Mouse (Mus musculus) telencephalon, adult 2 months (tissue): ENCODE data around the gene Lyl1.
A peak's percentile ranks its signal among the peaks of the same experiment; 100 is the strongest.

Source experiments
- DNase-seq: peaks from one replicate; pipeline ENCODE4 v3.0.0-alpha.2; 2011; ENCODE audit warnings: low read depth, low spot score

Gene Lyl1

DNA sequence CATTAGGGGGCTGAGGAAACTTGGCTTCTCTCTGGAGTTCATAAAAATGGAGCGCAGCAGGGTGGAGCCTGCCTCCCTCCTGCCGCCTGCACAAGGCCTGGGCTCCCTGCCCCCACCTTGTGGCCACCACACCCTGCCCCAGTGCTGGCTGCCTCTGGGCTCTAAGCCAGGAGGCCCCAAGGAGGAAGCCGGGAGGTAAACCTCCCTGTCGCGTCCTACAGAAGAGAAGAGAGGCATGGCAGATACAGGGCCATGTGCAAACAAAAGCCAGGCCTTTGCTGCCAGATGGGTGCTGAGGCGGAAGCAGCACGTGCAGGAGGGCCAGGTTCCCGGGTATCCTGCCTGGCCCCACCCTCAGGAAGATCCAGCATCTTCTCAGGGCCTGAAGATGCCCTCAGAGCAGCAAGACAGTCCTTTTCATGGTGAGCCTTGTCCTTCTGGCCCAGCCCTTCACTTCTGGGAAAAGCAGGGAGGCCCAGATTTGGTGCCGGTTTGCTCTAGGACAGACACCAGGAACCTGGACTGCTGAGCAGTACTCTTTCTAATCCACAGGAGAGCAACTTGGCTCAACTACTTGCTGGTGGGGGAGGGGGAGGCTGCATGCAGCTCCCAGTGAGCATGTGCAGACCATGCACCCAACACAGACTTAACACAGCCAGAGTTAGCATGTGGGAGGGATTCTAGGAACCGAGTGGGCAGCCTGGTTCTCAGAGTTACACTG lies 21.8 kb downstream of the Lyl1 start, which contains the start of gene G430095P16Rik:
TSS of gene G430095P16Rik (plus strand) at position 158 of the 721 bp plus-strand sequence.
- peak; percentile 63 for DNase-seq

DNA sequence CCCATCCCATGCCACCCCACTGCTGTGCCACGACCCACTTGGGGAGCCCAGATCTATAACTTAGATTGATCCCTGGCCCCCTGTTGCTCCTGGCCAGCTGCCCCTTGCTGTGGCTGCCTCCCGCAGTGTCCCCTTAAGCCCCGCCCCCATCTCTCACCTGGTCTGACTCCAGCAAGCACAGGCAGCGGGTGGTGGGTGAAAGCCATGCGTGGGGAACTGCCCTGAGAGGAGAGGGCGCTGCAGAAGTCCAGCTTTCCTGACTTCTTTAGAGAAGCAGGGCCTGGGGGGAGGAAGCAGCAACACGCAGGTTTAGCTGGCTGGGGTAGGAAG lies 22.3 kb downstream of the Lyl1 start:
- no peak for DNase-seq

- no peak for DNase-seq
Measured at GRCm38 (mm10) chr8:84724683-84725082, 23.4 kb downstream of the Lyl1 start.

DNA sequence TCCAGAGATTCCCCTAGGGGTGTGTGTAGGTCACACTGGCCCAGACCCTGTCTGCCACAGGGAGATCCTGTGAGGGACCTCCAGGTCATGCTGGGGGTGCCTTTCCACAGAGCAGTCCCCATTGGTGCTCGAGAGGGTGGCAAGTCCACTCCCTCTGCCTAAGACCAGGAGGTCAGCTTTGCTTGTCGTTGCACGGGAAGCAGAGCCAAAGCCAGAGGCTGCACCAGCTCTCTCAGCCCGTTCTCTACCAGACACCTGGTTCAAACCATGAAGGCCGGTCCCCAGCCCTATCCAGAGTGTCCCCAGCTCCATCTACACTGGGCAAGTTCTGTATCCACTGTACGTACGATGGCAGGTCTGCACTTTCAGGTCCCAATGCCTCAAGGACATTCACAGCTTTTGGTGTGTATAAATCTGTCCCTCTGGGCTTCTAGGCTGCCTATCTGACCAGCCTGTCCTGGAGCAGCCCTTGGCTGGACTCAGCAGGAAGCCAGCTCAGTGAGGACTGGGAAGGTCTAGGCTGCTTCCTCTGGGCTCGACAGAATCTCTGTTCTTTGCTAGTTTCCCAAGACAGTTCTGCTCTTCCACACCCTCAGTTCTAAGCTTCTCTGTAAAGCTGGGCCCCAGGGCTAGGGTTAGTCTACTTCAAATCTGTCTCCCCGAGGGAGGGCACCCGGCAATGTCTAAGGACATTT lies 24.1 kb downstream of the Lyl1 start:
- no peak for DNase-seq

- DNase-seq: no peak
Measured at GRCm38 (mm10) chr8:84725941-84726259, 24.6 kb downstream of the Lyl1 start.

GRCm38 (mm10) chr8:84728474-84728873 lies 27.2 kb downstream of the Lyl1 start:
- no peak for DNase-seq

GRCm38 (mm10) chr8:84729921-84730362 lies 28.7 kb downstream of the Lyl1 start:
- no peak for DNase-seq

DNA sequence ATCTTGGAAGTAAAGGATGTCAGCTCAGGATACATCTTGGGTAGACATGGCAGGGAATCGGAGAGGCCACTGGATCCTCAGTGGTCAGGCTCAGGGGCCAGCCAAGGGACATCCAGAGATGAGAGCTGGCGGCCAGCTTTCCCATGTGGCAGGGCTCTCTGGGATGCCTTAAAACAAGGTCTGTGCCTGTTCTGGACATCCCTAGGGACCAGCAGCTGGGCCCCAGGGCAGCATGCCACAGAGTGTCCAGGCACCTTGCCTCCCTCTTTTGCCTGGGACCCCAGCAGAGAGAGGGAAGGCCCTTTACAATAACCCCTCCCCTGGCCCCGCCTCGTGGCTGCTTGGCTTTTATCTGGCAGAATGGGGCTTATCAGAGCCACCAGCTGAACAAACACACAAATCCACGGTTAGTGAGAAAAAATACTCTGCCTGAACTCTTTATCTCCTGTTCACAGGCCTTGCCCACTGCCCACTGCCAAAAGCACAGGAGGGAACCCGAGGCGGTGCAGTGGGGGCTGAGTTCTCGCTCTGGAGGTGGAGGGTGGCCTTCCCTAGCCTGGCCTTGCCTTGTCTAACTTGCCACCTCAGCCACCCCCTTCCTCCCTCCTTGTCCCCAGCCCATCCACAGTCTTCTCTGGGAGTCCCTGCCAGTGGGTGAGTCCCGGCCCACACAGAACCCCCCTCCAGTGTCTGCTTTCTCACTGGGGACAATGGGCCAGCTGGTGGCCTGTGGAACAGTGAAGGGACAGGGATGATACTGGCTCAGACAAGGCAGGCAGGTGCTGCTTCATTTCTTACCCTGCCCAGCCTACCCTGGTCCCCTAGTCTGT lies 29.5 kb downstream of the Lyl1 start:
- DNase-seq: no peak

- DNase-seq: no peak
Measured at GRCm38 (mm10) chr8:84731371-84732177, 30.3 kb downstream of the Lyl1 start.

DNA sequence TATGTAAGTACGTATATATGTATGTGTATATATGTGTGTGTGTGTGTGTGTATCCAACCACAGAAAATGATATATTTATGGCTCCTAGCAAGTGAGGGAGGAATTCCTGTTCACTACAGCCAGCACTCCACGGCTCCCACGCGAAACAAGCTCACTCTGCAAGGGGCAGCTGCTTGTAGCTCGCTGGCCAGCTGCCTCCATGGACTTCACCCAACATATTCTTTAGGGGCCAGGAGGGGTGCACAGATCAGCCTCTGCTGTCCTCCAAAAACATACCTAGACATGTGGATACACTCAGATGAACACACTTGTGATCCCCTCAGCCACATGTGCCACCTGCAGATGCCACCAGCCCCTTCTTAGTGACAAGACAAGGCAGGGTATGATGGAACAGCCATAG lies 31.3 kb downstream of the Lyl1 start:
- DNase-seq: no peak

DNA sequence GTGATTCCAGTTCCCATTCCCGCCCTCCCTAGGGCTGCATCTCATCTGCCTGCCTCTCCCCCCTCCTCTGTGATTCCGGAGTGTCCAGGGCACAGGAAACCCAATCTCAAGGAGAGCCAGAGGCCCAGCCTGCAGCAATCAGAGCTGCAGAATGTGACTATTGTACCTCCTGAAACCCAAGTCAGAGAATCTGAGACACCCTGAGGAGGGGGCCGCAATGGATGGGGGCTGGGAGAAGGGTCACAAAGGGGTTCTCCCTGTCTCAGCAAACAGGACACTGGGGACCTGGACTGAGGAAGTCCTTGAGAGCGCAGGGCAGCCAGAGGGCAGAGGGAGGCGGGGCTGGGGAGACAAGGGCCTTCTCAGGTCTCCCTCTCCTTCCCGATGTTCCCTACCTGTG lies 31.7 kb downstream of the Lyl1 start:
- no peak for DNase-seq

DNA sequence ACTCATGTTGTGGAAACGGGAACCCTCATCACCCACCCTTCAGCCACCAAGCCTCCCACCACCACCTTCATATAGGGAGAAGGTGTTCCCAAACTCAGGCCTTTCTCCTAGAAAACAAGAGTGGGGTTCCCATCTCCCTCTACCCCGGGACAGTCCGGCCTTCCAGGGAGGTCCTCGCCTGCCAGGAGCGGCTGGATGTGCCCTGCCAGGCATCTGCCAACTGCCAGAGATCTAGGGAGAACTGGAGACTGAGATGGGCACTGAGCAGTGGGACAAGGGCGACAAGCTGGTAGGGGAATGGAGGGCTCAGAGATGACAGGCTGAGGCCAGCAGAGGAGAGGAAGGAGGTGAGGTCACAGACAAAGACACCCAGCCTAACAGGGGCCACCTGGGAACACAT lies 32.7 kb downstream of the Lyl1 start:
- DNase-seq: no peak

- no peak for DNase-seq
Measured at GRCm38 (mm10) chr8:84734680-84735079, 33.4 kb downstream of the Lyl1 start.

DNA sequence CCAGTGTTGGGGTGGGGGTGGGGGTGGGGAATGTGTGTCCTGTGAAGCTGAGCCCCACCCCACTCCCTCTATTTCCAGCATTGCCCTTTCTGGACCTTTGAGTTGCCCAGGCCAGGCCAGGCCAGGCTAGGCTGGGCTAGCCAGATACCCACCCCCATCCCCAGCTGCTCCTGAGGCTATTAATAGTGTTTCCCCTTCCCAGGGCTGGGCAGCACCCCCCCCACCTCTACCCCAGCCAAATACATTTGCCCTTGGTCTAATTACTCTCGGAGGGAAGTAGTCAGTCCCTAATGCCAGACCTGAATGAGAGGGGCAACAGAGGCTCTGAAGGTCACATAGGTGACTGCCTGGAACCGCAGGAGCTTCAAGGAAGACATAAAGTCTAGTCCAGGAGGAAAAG lies 34.3 kb downstream of the Lyl1 start:
- DNase-seq: no peak

DNA sequence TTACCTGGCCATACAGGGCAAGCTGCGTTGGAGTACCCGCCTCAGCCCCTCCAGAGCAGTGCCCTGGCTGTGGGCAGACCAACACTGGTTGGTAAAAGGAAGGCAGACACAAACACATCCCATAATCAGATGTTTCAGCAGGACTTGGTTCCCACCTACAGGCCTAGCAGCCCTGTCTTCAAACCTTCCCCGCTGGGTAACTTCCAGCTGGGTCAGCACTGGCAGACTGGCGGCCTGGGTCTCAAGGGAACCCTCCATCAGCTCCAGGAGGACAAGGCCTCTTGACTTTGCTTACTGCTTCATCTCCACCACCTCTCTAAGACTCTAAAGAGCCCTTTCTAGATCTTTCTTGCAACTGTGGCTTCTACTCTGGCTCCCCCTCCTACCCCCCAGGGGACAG lies 35.3 kb downstream of the Lyl1 start:
- no peak for DNase-seq

DNA sequence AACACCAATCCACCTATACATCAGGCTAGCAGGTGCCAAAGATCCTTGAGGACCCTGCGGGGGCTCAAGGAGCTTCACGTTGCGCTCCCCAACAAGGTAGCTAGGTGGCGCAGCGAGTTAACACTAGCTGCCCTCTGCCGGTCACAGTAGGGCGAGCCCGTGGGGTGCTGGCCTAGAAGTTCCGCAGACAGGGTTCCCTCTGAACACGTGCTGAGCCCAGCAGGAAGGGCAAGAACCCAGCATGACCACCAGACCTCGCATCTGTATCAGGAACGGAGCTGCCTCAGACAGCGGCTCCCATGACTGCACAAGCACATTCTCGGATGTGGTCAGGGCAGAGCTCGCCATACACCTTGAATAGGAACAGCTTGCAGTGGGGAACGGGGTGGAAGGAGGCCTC lies 36.4 kb downstream of the Lyl1 start:
- DNase-seq: no peak

GRCm38 (mm10) chr8:84738266-84738665 lies 37.0 kb downstream of the Lyl1 start:
- no peak for DNase-seq

DNA sequence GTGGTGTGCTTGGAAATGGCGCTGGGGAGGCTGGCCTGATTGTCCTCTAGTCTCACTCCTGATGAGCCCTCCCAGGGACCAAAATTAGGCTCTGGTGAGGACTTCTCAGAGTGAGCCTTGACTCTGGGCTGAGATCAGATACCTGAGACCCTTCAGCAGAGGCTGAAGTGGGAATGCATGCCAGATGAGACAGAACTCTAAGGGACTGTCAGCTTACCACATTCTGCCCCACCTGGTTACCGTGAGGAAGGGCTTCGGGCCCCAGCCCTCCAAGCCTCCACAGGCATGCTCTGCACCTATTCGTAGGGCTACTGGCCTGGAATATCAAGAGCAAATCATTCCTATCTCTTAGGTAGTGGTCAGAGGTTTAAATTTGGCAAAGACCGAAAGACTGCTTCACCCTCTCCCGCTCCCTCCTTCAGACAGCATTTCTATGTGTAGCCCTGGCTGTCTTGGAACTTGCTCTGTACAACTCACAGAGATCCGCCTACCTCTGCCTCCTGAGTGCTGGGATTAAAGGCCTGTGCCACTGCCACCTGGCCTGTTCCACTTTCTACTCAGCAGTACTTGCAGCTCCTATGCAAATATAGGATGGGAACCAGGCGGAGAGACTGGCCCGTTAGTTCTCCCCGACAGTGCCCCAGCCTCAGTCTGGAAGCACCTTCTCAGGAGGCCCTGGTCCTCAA lies 37.6 kb downstream of the Lyl1 start:
- DNase-seq: no peak

GRCm38 (mm10) chr8:84739401-84739742 lies 38.1 kb downstream of the Lyl1 start:
- DNase-seq: no peak

DNA sequence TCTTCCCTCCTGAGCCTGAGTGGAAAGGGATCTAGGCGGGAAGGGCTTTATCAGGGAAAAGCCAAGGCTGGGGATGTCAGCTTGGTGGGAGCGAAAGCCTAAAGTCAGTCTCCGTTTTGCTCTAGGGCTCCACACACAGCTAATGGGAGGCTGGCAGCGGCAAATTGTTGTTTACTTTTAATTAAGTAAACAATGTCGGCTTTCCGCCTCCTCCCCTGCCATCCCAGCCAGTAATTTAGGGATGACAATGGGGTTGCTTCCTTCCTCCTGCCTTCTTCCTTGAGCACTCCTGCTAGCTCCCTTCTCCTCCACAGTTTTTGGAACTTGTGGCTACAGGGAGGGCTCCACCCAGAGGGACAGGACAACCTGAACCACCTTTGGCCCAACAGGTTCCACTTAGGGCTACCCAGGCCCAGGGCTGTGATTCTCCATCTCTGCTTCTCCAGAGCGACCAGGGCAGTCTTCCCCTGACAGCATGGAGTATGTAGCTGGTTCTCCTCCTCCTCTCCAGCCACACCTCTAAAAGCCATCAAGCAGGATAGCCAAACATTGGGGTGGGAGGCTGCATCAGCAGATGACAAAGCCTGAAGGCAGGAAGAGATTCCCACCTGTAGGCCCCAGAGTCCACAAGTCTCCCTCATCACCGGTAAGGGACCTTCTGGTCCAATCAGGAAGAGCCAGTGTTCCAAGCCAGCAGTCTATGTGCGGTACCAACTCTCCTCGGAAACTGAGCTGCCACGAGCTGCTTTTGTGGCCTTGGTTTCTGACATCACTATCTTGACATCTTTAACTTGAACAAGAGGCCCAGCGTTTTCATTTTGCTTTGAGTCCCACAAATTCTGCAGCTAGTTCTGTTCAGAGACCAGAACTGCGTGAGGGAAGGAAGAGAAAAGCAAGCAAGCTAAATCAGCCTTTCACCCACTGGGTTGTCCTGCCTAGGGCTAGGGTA lies 39.9 kb downstream of the Lyl1 start:
- no peak for DNase-seq
